Mouse (Mus musculus) neural tube, embryonic 15.5 days (tissue): ENCODE data around the gene Adm2. TPM values are rescaled to one million over a fixed set of nuclear protein-coding genes. Genes with fewer than 3 reads are reported as not detected.

Experiments
- ATAC-seq: fragments of 200-750 bp; cut with Nextera tagmentation; 2 replicates; pipeline ENCODE4 v1.8.0; 2017; ENCODE audit warnings: mild to moderate bottlenecking, moderate TSS enrichment, moderate library complexity; ENCODE audit not compliant: low FRiP score
- H3K27ac ChIP-seq: fragments of 300-500 bp; sonication (generic); replicated peaks from 2 replicates; pipeline ENCODE4 v1.5.1; 2015; ENCODE audit warnings: mild to moderate bottlenecking, inconsistent platforms
- H3K27me3 ChIP-seq: fragments of 300-500 bp; sonication (generic); replicated peaks from 2 replicates; pipeline ENCODE4 v1.6.1; 2015; ENCODE audit warnings: inconsistent platforms
- H3K36me3 ChIP-seq: fragments of 300-500 bp; sonication (generic); 2 replicates; pipeline ENCODE4 v1.6.1; 2015; ENCODE audit warnings: inconsistent platforms
- H3K4me1 ChIP-seq: fragments of 300-500 bp; sonication (generic); 2 replicates; pipeline ENCODE4 v1.6.1; 2015; ENCODE audit warnings: inconsistent platforms
- H3K4me2 ChIP-seq: fragments of 300-500 bp; sonication (generic); 2 replicates; pipeline ENCODE4 v1.6.1; 2015; ENCODE audit warnings: inconsistent platforms, mild to moderate bottlenecking, moderate library complexity
- H3K4me3 ChIP-seq: fragments of 300-500 bp; sonication (generic); replicated peaks from 2 replicates; pipeline ENCODE4 v1.5.1; 2015; ENCODE audit warnings: mild to moderate bottlenecking, inconsistent platforms
- H3K9ac ChIP-seq: fragments of 300-500 bp; sonication (generic); replicated peaks from 2 replicates; pipeline ENCODE4 v1.6.1; 2015; ENCODE audit warnings: mild to moderate bottlenecking, inconsistent platforms
- H3K9me3 ChIP-seq: fragments of 300-500 bp; sonication (generic); replicated peaks from 2 replicates; pipeline ENCODE4 v1.6.1; 2016; ENCODE audit warnings: inconsistent platforms
- WGBS: fragments of 180-500 bp; shearing (Covaris S2); methylation state at CpG from one replicate; pipeline ENCODE4 v1.1.7; 2015; ENCODE audit warnings: mixed read lengths; 5-methylcytosine and 5-hydroxymethylcytosine counted together
- polyA plus RNA-seq: library from polyadenylated mRNA; unstranded; fragments of >200 nt; fragmentation: Nextera tagmentation; extraction: Ambion mirVana; gene quantifications from 2 replicates; pipeline ENCODE4 v1.2.1, GENCODE M21; 2015

Adm2 gene
- 0.14 TPM in 1 of 2 replicates, not detected in the other for polyA plus RNA-seq

DNA sequence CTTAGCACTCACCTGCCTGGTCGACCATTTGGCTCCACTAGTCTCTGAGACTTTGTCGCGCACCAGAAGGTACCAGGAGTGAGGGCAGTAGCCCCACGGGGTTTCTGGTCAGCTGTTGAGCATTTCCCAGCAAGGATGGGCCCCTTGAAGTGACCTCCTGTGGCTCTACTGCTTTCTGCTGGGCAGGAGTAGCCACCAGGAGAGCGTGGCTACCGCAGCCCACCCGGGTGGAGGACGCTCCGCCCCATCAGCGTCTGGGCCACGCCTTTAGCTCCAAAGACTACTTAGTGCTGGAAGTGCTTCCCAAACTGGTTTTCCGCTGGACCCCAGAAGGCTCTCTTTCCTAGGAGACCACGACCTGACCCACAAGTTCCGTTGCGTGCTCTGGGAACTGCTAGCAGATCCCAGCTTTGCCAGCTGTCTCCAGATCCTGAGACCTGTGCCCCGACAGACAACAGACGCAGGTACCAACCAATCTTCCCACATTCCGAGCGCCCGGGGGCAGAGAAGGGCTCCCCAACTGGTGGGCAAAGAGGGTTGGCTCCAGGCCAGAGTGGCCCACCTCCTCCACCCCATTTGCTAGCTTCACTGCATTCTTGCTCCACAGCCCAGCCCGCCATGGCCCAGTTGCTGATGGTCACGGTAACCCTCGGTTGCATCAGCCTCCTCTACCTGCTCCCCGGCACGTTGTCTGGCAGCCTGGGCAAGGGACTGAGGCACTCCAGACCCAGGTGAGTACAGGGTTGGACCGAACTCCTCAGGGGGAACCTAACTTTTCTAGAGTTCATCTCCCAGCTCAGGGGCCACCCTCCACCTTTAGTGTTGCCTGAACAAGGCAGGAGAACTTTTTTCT lies at the start of gene Adm2:
Gene Adm2 (plus strand): TSS at position 51 of the 853 bp plus-strand sequence.
- peak within 1 kb of the TSS; percentile 39 for H3K4me2 ChIP-seq
- no peak within 1 kb of the TSS for H3K27ac ChIP-seq
- H3K36me3 ChIP-seq: no peaks in the 10 kb centered on the region
- peak within 1 kb of the TSS; percentile 10; the same call in 1 of the 2 replicates for H3K4me3 ChIP-seq
- no peak within 1 kb of the TSS for H3K9ac ChIP-seq
- WGBS: 10% methylated on average over 26 of the region's 26 CpGs
- H3K4me1 ChIP-seq: peaks cover 6% of the 10 kb centered on the region; the same call in 1 of the 2 replicates
- ATAC-seq: no peak
- H3K27me3 ChIP-seq: peaks cover 13% of the 10 kb centered on the region
- no peaks in the 10 kb centered on the region for H3K9me3 ChIP-seq

DNA sequence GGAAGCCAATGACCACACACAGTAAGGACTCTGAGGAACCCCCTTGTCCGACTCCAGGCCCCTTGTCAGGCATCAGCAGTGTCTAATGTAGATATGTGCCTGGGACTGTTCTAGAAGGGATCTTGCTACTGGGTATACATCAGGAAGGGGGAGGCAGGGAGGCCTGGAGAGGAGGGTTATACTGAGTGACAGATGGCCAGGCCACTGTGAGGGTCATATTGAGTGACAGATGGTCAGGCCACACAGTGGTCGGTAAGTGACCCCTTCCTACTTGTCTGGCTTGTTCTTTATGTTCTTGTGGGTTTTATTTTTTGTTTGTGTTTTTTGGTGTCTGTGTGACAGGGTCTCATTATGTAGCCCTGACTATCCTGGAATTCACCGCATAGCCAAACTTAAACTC lies 47.0 kb upstream of the Adm2 start:
- WGBS: 81% methylated on average over 3 of the region's 3 CpGs
- no peak overlapping the region for H3K4me2 ChIP-seq
- peaks cover 70% of the 10 kb centered on the region for H3K36me3 ChIP-seq
- H3K9ac ChIP-seq: no peak overlapping the region
- no peak overlapping the region for H3K4me3 ChIP-seq
- no peaks in the 10 kb centered on the region for H3K9me3 ChIP-seq
- H3K27me3 ChIP-seq: no peaks in the 10 kb centered on the region
- no peak for ATAC-seq
- H3K4me1 ChIP-seq: no peaks in the 10 kb centered on the region
- H3K27ac ChIP-seq: no peak overlapping the region

DNA sequence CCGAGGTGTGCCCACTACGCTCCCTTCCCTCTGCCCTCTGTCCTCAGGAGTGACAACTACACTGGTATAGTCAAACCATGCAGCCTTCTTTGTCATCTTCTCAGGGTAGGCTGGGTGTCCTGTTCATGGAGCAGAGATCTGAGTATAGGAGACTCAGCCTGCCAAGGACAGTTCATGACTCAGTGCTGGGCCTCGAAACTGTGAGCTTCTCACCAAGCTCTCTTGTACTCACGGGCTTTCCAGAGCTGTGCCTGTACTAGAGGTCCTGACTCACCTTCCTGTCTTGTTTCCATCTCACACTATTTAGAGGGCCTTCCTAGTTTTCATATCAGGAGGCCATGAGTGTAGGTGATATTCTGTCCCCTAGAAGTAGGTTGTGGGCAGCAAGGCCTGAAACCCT lies 45.2 kb upstream of the Adm2 start:
- Histone ChIP-seq H3K27me3 (no peaks in the 10 kb centered on the region), H3K9me3 (no peaks in the 10 kb centered on the region), H3K27ac (no peak overlapping the region), H3K4me2 (no peak overlapping the region), H3K4me1 (no peaks in the 10 kb centered on the region), H3K4me3 (no peak overlapping the region), H3K36me3 (peaks cover 84% of the 10 kb centered on the region), H3K9ac (no peak overlapping the region)
- WGBS: 96% methylated on average over 4 of the region's 4 CpGs
- no peak for ATAC-seq

DNA sequence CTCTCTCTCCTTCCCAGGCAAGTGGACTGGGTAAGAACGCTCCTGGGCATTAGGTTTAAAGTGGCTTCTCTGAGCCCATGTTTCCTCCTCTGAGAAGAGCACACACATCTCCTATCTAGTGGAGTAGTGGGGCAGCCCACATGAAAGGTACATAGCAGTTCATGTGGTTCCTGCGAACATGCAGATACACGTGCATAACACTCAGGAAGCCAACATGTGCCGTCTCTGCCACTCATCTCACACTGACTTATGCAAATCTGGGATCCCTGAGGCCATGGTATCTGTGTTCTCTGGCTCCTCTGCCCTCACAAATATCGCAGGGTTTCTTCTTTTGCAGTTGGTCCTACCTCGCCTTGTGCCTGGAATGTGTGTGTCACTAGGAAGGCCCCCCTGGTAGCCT lies 40.0 kb upstream of the Adm2 start:
- H3K4me3 ChIP-seq: no peak overlapping the region
- H3K27ac ChIP-seq: no peak overlapping the region
- no peak overlapping the region for H3K4me2 ChIP-seq
- peaks cover 89% of the 10 kb centered on the region for H3K36me3 ChIP-seq
- no peak for ATAC-seq
- no peaks in the 10 kb centered on the region for H3K27me3 ChIP-seq
- 83% methylated on average over 6 of the region's 6 CpGs for WGBS
- H3K9ac ChIP-seq: no peak overlapping the region
- H3K9me3 ChIP-seq: no peaks in the 10 kb centered on the region
- H3K4me1 ChIP-seq: no peaks in the 10 kb centered on the region

DNA sequence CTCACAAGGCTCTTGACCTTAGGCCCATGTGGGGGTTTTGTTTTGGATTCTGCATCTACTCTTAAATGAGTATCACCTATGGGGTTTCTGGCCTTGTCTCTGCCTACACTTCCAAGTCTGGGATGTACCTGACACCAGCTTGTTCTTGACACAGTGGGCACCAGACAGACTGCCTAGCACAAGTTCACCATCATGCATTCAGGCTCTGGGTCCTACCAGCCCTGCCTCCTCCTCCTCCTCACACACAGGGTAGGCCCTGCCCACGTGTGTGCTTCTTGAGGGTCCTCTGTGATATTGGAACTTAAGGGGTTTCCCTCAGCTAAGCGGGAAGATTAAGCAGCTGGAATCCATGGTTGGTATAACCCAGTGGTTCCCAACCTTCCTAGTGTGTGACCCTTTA lies 38.4 kb upstream of the Adm2 start:
- Histone ChIP-seq H3K27me3 (no peaks in the 10 kb centered on the region), H3K27ac (no peak overlapping the region), H3K36me3 (peaks cover 91% of the 10 kb centered on the region), H3K9ac (no peak overlapping the region), H3K4me1 (no peaks in the 10 kb centered on the region), H3K4me2 (no peak overlapping the region), H3K9me3 (no peaks in the 10 kb centered on the region), H3K4me3 (no peak overlapping the region)
- 88% methylated on average over 2 of the region's 2 CpGs for WGBS
- ATAC-seq: no peak

DNA sequence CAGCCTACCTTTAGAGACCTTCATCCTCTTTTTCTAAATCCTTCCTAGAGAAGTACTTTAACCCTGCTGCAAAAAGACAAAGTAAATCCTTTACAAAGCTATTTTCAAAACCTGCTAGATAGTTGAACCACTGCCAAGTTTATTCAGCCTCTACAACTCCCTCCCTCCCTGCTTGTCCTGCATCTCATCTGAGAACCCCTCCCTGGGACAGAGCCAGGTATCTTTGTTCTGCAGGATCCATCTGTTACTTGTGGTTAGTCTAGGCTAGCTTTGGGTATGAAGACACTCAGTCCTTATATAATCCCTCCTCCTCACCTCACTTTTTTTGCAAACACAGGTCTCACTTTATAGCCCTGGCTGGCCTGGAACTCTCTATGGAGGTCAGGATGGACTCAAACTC lies 37.5 kb upstream of the Adm2 start:
- H3K4me1 ChIP-seq: no peaks in the 10 kb centered on the region
- H3K9ac ChIP-seq: no peak overlapping the region
- no peak overlapping the region for H3K4me3 ChIP-seq
- H3K36me3 ChIP-seq: peaks cover 91% of the 10 kb centered on the region
- H3K9me3 ChIP-seq: no peaks in the 10 kb centered on the region
- H3K27ac ChIP-seq: no peak overlapping the region
- no peaks in the 10 kb centered on the region for H3K27me3 ChIP-seq
- no peak overlapping the region for H3K4me2 ChIP-seq
- no peak for ATAC-seq

DNA sequence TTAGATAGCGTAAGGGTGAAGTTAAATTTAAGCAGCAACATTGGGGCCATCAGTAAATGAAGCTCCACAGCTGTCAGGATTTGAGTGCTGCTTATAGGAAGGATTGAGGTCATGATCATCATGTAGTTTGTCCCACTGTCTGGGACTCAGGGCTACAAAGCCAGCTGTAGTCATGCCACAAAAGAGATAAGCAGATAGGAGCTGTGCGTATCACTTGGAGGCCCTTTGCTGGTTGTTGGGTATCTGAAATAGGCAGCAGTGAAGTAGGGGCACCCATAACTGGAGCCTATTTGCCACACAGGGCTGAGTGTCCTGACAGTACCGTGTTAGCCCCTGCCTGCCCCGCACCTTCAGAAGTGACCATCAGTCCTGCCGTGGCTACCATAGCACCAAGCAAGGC lies 37.0 kb upstream of the Adm2 start:
- Histone ChIP-seq H3K4me1 (no peaks in the 10 kb centered on the region), H3K9ac (no peak overlapping the region), H3K27me3 (no peaks in the 10 kb centered on the region), H3K27ac (no peak overlapping the region), H3K4me3 (no peak overlapping the region), H3K36me3 (peaks cover 90% of the 10 kb centered on the region), H3K4me2 (no peak overlapping the region), H3K9me3 (no peaks in the 10 kb centered on the region)
- ATAC-seq: no peak
- 96% methylated on average over 5 of the region's 5 CpGs for WGBS

DNA sequence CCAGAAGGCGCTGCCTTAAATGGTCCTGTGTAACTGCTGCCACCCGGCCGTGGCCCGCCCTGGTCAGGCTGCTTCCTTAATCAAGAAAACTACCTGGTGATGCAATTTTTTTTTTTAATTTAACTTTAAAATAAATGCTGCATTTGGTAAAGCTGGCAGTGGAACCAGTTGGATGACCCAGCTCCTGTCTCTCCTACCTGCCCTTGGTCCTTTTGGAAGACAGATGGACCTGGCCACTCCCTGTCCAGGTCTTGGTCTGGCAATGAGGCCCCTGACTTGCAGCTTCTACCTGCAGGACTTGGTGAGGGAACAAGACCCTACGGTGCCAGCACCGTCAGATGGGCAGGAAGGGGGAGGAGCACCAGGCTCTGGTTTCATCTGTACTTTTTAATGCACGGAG lies 36.4 kb upstream of the Adm2 start:
- Histone ChIP-seq H3K4me1 (no peaks in the 10 kb centered on the region), H3K4me2 (no peak overlapping the region), H3K27ac (no peak overlapping the region), H3K4me3 (no peak overlapping the region), H3K36me3 (peaks cover 90% of the 10 kb centered on the region), H3K9me3 (no peaks in the 10 kb centered on the region), H3K9ac (no peak overlapping the region), H3K27me3 (no peaks in the 10 kb centered on the region)
- no peak for ATAC-seq
- WGBS: 81% methylated on average over 7 of the region's 7 CpGs

DNA sequence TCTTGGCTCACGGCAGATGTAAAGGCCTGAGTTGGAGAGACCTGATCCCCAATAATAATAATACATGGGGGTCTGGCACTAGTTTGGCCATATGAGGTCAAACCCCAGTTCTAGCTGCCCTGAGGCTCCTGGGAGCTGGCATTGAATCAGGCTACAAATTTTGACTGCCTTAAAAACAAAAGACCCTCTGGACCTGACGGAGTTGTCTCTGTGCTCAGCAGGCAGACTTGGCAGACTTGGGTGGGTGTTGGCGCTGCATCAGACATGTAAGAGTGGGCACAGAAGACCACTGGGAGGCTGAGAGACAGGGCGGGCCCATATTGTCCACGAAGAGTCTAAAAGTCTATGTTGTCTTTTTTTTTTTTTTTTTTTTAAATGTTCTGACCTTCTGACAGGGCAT lies 35.9 kb upstream of the Adm2 start:
- peak overlapping the region; percentile 51; the same call in 1 of the 2 replicates for H3K27ac ChIP-seq
- H3K4me1 ChIP-seq: no peaks in the 10 kb centered on the region
- no peak overlapping the region for H3K9ac ChIP-seq
- WGBS: 68% methylated on average over 5 of the region's 5 CpGs
- H3K4me2 ChIP-seq: no peak overlapping the region
- H3K4me3 ChIP-seq: no peak overlapping the region
- H3K9me3 ChIP-seq: no peaks in the 10 kb centered on the region
- H3K36me3 ChIP-seq: peaks cover 90% of the 10 kb centered on the region
- H3K27me3 ChIP-seq: no peaks in the 10 kb centered on the region
- no peak for ATAC-seq

DNA sequence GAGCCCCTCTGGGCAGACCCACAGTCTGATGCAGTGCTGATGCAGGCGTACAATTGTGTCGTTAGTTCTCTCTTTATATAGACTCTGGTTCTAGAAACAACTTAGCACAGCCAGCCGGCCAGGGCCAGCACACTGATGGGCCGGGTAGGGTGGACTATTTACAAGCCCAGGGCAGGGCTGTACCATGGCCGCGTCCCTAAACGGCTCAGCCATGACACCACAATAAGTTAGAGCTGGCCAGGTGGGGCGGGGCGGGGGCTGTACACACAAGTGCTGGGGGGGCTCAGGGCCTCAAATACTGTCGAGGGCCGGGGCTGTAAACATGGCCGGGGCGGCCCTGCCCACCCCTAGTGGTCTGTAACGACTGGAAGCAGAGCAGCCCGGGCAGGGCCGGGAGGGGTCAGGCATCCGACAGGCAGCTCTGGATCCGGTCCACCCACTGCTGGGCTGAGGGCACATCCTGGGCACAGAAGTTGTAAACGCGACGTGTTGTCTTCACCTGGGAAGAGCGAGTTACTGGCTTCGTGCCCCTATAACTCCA lies 34.2 kb upstream of the Adm2 start:
- no peak for ATAC-seq
- no peaks in the 10 kb centered on the region for H3K9me3 ChIP-seq
- no peak overlapping the region for H3K9ac ChIP-seq
- no peaks in the 10 kb centered on the region for H3K27me3 ChIP-seq
- WGBS: 79% methylated on average over 23 of the region's 23 CpGs
- H3K36me3 ChIP-seq: peaks cover 90% of the 10 kb centered on the region
- no peak overlapping the region for H3K27ac ChIP-seq
- H3K4me3 ChIP-seq: no peak overlapping the region
- H3K4me2 ChIP-seq: no peak overlapping the region
- H3K4me1 ChIP-seq: no peaks in the 10 kb centered on the region

DNA sequence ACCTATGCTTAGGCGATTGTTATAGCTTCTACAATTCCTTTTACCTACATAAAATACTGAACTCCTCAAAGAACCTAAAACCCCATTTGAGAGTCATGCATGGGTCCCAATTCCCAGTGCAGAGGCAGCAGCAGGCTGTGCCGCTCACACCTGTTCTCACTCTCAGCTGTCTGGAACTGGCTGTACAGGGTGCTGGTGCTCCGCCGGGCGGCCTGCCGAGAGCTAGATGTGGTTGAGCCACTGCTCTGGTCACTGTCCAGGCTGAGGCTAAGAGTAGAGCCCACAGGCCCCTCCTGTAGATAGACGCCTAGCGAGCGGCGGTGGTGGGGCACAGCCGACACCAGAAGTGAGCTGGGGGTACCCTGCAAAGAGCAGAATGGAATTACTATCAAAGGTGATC lies 33.1 kb upstream of the Adm2 start:
- H3K27ac ChIP-seq: no peak overlapping the region
- ATAC-seq: no peak
- H3K4me1 ChIP-seq: no peaks in the 10 kb centered on the region
- H3K27me3 ChIP-seq: no peaks in the 10 kb centered on the region
- no peaks in the 10 kb centered on the region for H3K9me3 ChIP-seq
- no peak overlapping the region for H3K9ac ChIP-seq
- H3K4me2 ChIP-seq: no peak overlapping the region
- no peak overlapping the region for H3K4me3 ChIP-seq
- WGBS: 97% methylated on average over 11 of the region's 11 CpGs
- H3K36me3 ChIP-seq: peaks cover 90% of the 10 kb centered on the region

DNA sequence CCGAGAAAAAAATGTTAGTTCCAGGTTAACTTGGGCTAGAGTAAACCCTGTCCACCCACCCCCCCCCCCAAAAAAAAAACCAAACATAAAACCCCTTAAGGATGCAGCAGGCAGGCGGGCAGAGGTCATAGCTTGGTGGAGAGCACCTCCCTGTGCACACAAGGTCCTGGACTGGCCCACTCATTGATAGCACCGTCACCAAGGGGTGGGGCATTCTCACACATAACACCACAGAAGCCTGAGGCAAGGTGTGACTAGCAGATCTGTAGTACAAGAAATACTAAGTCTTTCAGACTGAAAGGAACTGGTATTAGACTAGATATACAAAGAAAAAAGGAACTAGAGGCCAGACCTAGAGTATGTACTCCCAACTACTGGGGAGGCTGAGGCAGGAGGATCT lies 31.0 kb upstream of the Adm2 start:
- no peak for ATAC-seq

More for the DNA sequence above, 31.0 kb upstream of the Adm2 start:
- Histone ChIP-seq H3K4me1 (no peaks in the 10 kb centered on the region), H3K36me3 (peaks cover 95% of the 10 kb centered on the region), H3K4me2 (no peak overlapping the region), H3K27me3 (no peaks in the 10 kb centered on the region), H3K27ac (no peak overlapping the region), H3K9me3 (no peaks in the 10 kb centered on the region), H3K4me3 (no peak overlapping the region), H3K9ac (no peak overlapping the region)
- 92% methylated on average over 3 of the region's 3 CpGs for WGBS
